Comparison of ENCODE assay signal across 12 mouse cellular contexts in the genomic region with DNA sequence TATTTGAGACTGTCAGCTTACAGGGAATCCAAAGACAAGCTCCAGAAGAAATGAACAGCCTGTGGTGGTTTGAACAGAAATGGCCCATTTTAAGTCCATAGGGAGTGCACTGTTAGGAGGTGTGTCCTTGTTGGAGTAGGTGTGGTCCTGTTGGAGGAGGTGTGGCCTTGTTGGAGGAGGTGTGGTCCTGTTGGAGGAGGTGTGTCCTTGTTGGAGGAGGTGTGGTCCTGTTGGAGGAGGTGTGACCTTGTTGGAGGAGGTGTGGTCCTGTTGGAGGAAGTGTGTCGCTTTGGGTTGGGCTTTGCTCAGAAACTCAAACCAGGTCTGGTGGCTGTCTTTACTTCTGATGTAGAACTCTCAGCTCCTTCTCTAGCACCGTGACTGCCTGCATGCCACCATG. TPM values are rescaled to one million over a fixed set of nuclear protein-coding genes. Genes with fewer than 3 reads are reported as not detected.
A peak's percentile ranks its signal among the peaks of the same experiment; 100 is the strongest.
DNase-seq lines count a peak whose midpoint lies in the region; TF ChIP-seq lines count a peak whose summit lies in the region.
"Had no signal": no experiment of that assay in that cellular context is flagged by ENCODE, and none has a peak within 500 bp of the region (broad histone marks: within the 10 kb centered on the region; RNA-seq: fewer than 3 reads in every experiment).

No protein-coding gene starts in this region.

- H3K9me3 ChIP-seq in heart, embryonic 10.5 days: no peaks in the 10 kb centered on the region
- H3K9me3 ChIP-seq: heart, embryonic 13.5 days; neural tube, embryonic 12.5 days had no signal

- WGBS in lung, adult 2 months: 22% methylated on average over 2 of the region's 2 CpGs
- WGBS in heart, embryonic 10.5 days: 29% methylated on average over 2 of the region's 2 CpGs

- no peak overlapping the region for H3K4me3 ChIP-seq in lung, adult 2 months (replicated peaks; ENCODE audit: extremely low read depth, low read depth, low read length)
- H3K4me3 ChIP-seq in heart, embryonic 10.5 days: no peak overlapping the region
- H3K4me3 ChIP-seq: heart, embryonic 13.5 days; neural tube, embryonic 12.5 days had no signal

- no peaks in the 10 kb centered on the region for H3K27me3 ChIP-seq in heart, embryonic 10.5 days (ENCODE audit: insufficient read depth, poor library complexity, severe bottlenecking)
- H3K27me3 ChIP-seq: heart, embryonic 13.5 days; neural tube, embryonic 12.5 days had no signal

- TF ChIP-seq CTCF in lung, adult 2 months (IDR thresholded peaks at IDR 0.05; ENCODE audit: insufficient read depth, low read length): no peak

- DNase-seq in A20 (ENCODE audit: low read depth, low spot score) (peak; percentile 68), ZHBTc4 (ENCODE audit: low read depth, low spot score) (peak; percentile 86), liver (peak; percentile 70), adipocyte (ENCODE audit: low spot score) (no peak)
- peak; percentile 23 to 37 for DNase-seq in spleen, adult 18-20 months
- DNase-seq in adrenal gland, adult 8-10 months: no peak
- DNase-seq in lung, adult 2 months: no peak
- DNase-seq in heart, embryonic 10.5 days (ENCODE audit: low spot score): no peak
- DNase-seq: kidney, adult 8-10 months had no signal

- no peak for TF ChIP-seq POLR2A in lung, adult 2 months (IDR thresholded peaks at IDR 0.05; ENCODE audit: borderline replicate concordance, extremely low read depth, low read depth, low read length)

- H3K36me3 ChIP-seq in heart, embryonic 10.5 days: no peaks in the 10 kb centered on the region
- H3K36me3 ChIP-seq: heart, embryonic 13.5 days; neural tube, embryonic 12.5 days had no signal

- H3K4me1 ChIP-seq in lung, adult 2 months (ENCODE audit: control insufficient read depth, insufficient read depth, low read length): no peaks in the 10 kb centered on the region; the same call in 1 of the 2 replicates
- H3K4me1 ChIP-seq in heart, embryonic 10.5 days: peaks cover 12% of the 10 kb centered on the region

- no peak overlapping the region for H3K27ac ChIP-seq in heart, embryonic 10.5 days
- H3K27ac ChIP-seq: heart, embryonic 13.5 days; macrophage; neural tube, embryonic 12.5 days had no signal

RNA-seq across cellular contexts. Expression of gene Parp11, which starts 48.6 kb away (rescaled TPM):
- 10 to 100 TPM; 20.7 to 34.0 (median 22.7) TPM for total RNA-seq in adrenal gland, adult 8-10 months (2022)
- 6.5 and 10.2 TPM in 2 replicates for polyA plus RNA-seq in lung, adult 2 months (2012; rRNA removed)
- polyA plus RNA-seq in heart, embryonic 10.5 days (2016; fragmentation: Nextera tagmentation; extraction: Ambion mirVana): 19.1 and 22.7 TPM in 2 replicates

Comparison
In these comparisons a context has a peak if more than half of its experiments do, and no peak if none do; other contexts are left out.
1. DNase-seq: peak in A20 (single experiment), ZHBTc4 (single experiment), liver (single experiment) and spleen, adult 18-20 months (2 of 2); none in adrenal gland, adult 8-10 months (single experiment), adipocyte (single experiment), lung, adult 2 months (single experiment) and heart, embryonic 10.5 days (single experiment).